Mouse (Mus musculus): ENCODE data around the gene Slc22a1. TPM values are rescaled to one million over a fixed set of nuclear protein-coding genes. Genes with fewer than 3 reads are reported as not detected.

Gene Slc22a1
- polyA plus RNA-seq, 1 experiment from 2014 or later, result not detected

- H3K9ac ChIP-seq (replicated peaks), result no peak overlapping the region
- no peak overlapping the region for H3K4me2 ChIP-seq
- WGBS, result 85% methylated on average over 2 of the region's 2 CpGs
- H3K9me3 ChIP-seq (replicated peaks), result no peaks in the 10 kb centered on the region
- ATAC-seq (ENCODE audit: low FRiP score), result no peak
- no peaks in the 10 kb centered on the region for H3K27me3 ChIP-seq (replicated peaks)
- H3K4me3 ChIP-seq (replicated peaks), result no peak overlapping the region
- H3K4me1 ChIP-seq, result no peaks in the 10 kb centered on the region
- peaks cover 66% of the 10 kb centered on the region for H3K36me3 ChIP-seq
- no peak overlapping the region for H3K27ac ChIP-seq (replicated peaks)
These were observed 35.3 kb upstream of the Slc22a1 start for GRCm38 (mm10) chr17:12710976-12711375.

- ATAC-seq (ENCODE audit: low FRiP score), result no peak
- H3K4me1 ChIP-seq, result no peaks in the 10 kb centered on the region
- H3K4me3 ChIP-seq (replicated peaks), result no peak overlapping the region
- H3K27ac ChIP-seq (replicated peaks), result no peak overlapping the region
- no peak overlapping the region for H3K9ac ChIP-seq (replicated peaks)
- H3K36me3 ChIP-seq, result peaks cover 64% of the 10 kb centered on the region
- H3K4me2 ChIP-seq, result no peak overlapping the region
- 84% methylated on average over 13 of the region's 13 CpGs for WGBS
- H3K9me3 ChIP-seq (replicated peaks), result no peaks in the 10 kb centered on the region
- H3K27me3 ChIP-seq (replicated peaks), result no peaks in the 10 kb centered on the region
These were observed 34.6 kb upstream of the Slc22a1 start for GRCm38 (mm10) chr17:12710050-12710780.

- Histone ChIP-seq H3K9me3 (replicated peaks) (no peaks in the 10 kb centered on the region), H3K4me2 (no peak overlapping the region), H3K4me3 (replicated peaks) (no peak overlapping the region), H3K36me3 (peaks cover 64% of the 10 kb centered on the region), H3K9ac (replicated peaks) (no peak overlapping the region), H3K27ac (replicated peaks) (no peak overlapping the region), H3K27me3 (replicated peaks) (no peaks in the 10 kb centered on the region), H3K4me1 (no peaks in the 10 kb centered on the region)
- 92% methylated on average over 3 of the region's 3 CpGs for WGBS
- ATAC-seq (ENCODE audit: low FRiP score), result no peak
These were observed 32.8 kb upstream of the Slc22a1 start for GRCm38 (mm10) chr17:12708398-12708797.

GRCm38 (mm10) chr17:12706590-12707049, 31.0 kb upstream of the Slc22a1 start:
- no peaks in the 10 kb centered on the region for H3K9me3 ChIP-seq (replicated peaks)
- no peaks in the 10 kb centered on the region for H3K27me3 ChIP-seq (replicated peaks)
- H3K9ac ChIP-seq (replicated peaks), result no peak overlapping the region
- ATAC-seq (ENCODE audit: low FRiP score), result no peak
- no peaks in the 10 kb centered on the region for H3K4me1 ChIP-seq
- H3K4me2 ChIP-seq, result no peak overlapping the region
- no peak overlapping the region for H3K27ac ChIP-seq (replicated peaks)
- H3K36me3 ChIP-seq, result peaks cover 74% of the 10 kb centered on the region
- no peak overlapping the region for H3K4me3 ChIP-seq (replicated peaks)
- WGBS, result 92% methylated on average over 10 of the region's 10 CpGs

GRCm38 (mm10) chr17:12702901-12703300, 27.3 kb upstream of the Slc22a1 start:
- H3K27ac ChIP-seq (replicated peaks), result no peak overlapping the region
- no peak for ATAC-seq (ENCODE audit: low FRiP score)
- 92% methylated on average over 5 of the region's 5 CpGs for WGBS
- H3K4me1 ChIP-seq, result no peaks in the 10 kb centered on the region
- no peaks in the 10 kb centered on the region for H3K9me3 ChIP-seq (replicated peaks)
- H3K4me2 ChIP-seq, result no peak overlapping the region
- no peaks in the 10 kb centered on the region for H3K27me3 ChIP-seq (replicated peaks)
- H3K9ac ChIP-seq (replicated peaks), result no peak overlapping the region
- no peak overlapping the region for H3K4me3 ChIP-seq (replicated peaks)
- H3K36me3 ChIP-seq, result peaks cover 82% of the 10 kb centered on the region

- WGBS, result 96% methylated on average over 6 of the region's 6 CpGs
- no peak for ATAC-seq (ENCODE audit: low FRiP score)
- H3K4me3 ChIP-seq (replicated peaks), result no peak overlapping the region
These were observed 24.7 kb upstream of the Slc22a1 start for GRCm38 (mm10) chr17:12700373-12700772.

GRCm38 (mm10) chr17:12691899-12692298, 16.3 kb upstream of the Slc22a1 start:
- Histone ChIP-seq H3K9me3 (replicated peaks) (no peaks in the 10 kb centered on the region), H3K4me2 (no peak overlapping the region), H3K9ac (replicated peaks) (no peak overlapping the region), H3K27me3 (replicated peaks) (no peaks in the 10 kb centered on the region), H3K36me3 (peaks cover 95% of the 10 kb centered on the region), H3K27ac (replicated peaks) (no peak overlapping the region), H3K4me3 (replicated peaks) (no peak overlapping the region), H3K4me1 (no peaks in the 10 kb centered on the region)
- 95% methylated on average over 7 of the region's 7 CpGs for WGBS
- ATAC-seq (ENCODE audit: low FRiP score), result no peak

More at GRCm38 (mm10) chr17:12700373-12700772, 24.7 kb upstream of the Slc22a1 start:
- Histone ChIP-seq H3K27ac (replicated peaks) (no peak overlapping the region), H3K36me3 (peaks cover 94% of the 10 kb centered on the region), H3K4me2 (no peak overlapping the region), H3K27me3 (replicated peaks) (no peaks in the 10 kb centered on the region), H3K9ac (replicated peaks) (no peak overlapping the region), H3K9me3 (replicated peaks) (no peaks in the 10 kb centered on the region), H3K4me1 (no peaks in the 10 kb centered on the region)

- H3K9ac ChIP-seq (replicated peaks), result no peak overlapping the region
- H3K27me3 ChIP-seq (replicated peaks), result no peaks in the 10 kb centered on the region
- ATAC-seq (ENCODE audit: low FRiP score), result no peak; the same call in 1 of the 2 replicates
- peaks cover 99% of the 10 kb centered on the region for H3K36me3 ChIP-seq
- 70% methylated on average over 3 of the region's 3 CpGs for WGBS
- H3K4me2 ChIP-seq, result no peak overlapping the region
- H3K4me3 ChIP-seq (replicated peaks), result no peak overlapping the region
- H3K27ac ChIP-seq (replicated peaks), result no peak overlapping the region
- H3K9me3 ChIP-seq (replicated peaks), result no peaks in the 10 kb centered on the region
- H3K4me1 ChIP-seq, result no peaks in the 10 kb centered on the region
These were observed 13.9 kb upstream of the Slc22a1 start for GRCm38 (mm10) chr17:12689537-12689936.

GRCm38 (mm10) chr17:12688427-12689110, 12.9 kb upstream of the Slc22a1 start:
- 84% methylated on average over 20 of the region's 20 CpGs for WGBS
- ATAC-seq (ENCODE audit: low FRiP score), result peak; percentile 68

GRCm38 (mm10) chr17:12684928-12685624, 9.4 kb upstream of the Slc22a1 start:
- H3K9ac ChIP-seq (replicated peaks), result no peak overlapping the region
- H3K27me3 ChIP-seq (replicated peaks), result no peaks in the 10 kb centered on the region
- WGBS, result 87% methylated on average over 7 of the region's 7 CpGs
- H3K9me3 ChIP-seq (replicated peaks), result no peaks in the 10 kb centered on the region
- peaks cover 89% of the 10 kb centered on the region for H3K36me3 ChIP-seq
- no peak overlapping the region for H3K27ac ChIP-seq (replicated peaks)
- no peaks in the 10 kb centered on the region for H3K4me1 ChIP-seq
- H3K4me2 ChIP-seq, result no peak overlapping the region
- no peak overlapping the region for H3K4me3 ChIP-seq (replicated peaks)
- no peak for ATAC-seq (ENCODE audit: low FRiP score)

More at GRCm38 (mm10) chr17:12688427-12689110, 12.9 kb upstream of the Slc22a1 start:
- Histone ChIP-seq H3K27ac (replicated peaks) (no peak overlapping the region; the same call in 1 of the 2 replicates), H3K27me3 (replicated peaks) (no peaks in the 10 kb centered on the region), H3K4me2 (no peak overlapping the region), H3K4me3 (replicated peaks) (no peak overlapping the region), H3K4me1 (no peaks in the 10 kb centered on the region), H3K9ac (replicated peaks) (no peak overlapping the region), H3K9me3 (replicated peaks) (no peaks in the 10 kb centered on the region), H3K36me3 (peaks cover 99% of the 10 kb centered on the region)

GRCm38 (mm10) chr17:12684412-12684811, 8.8 kb upstream of the Slc22a1 start:
- Histone ChIP-seq H3K36me3 (peaks cover 85% of the 10 kb centered on the region), H3K27me3 (replicated peaks) (no peaks in the 10 kb centered on the region), H3K4me1 (no peaks in the 10 kb centered on the region), H3K9ac (replicated peaks) (no peak overlapping the region), H3K4me3 (replicated peaks) (no peak overlapping the region), H3K27ac (replicated peaks) (no peak overlapping the region), H3K4me2 (no peak overlapping the region), H3K9me3 (replicated peaks) (no peaks in the 10 kb centered on the region)
- ATAC-seq (ENCODE audit: low FRiP score), result no peak
- WGBS, result 86% methylated on average over 4 of the region's 4 CpGs
